Mouse (Mus musculus): ENCODE results near the gene 2300009A05Rik. TPM values are rescaled to one million over a fixed set of nuclear protein-coding genes. Genes with fewer than 3 reads are reported as not detected.

2300009A05Rik gene
- total RNA-seq (2014; rRNA removed) (44.4 and 52.2 TPM in 2 replicates), polyA plus RNA-seq (2015; fragmentation: Nextera tagmentation; extraction: Ambion mirVana) (89.7 and 94.7 TPM in 2 replicates)

GRCm38 (mm10) chr9:63398611-63399462 is at the start of gene 2300009A05Rik:
Gene 2300009A05Rik (minus strand): TSS chr9:63399246.
- peak within 1 kb of the TSS; percentile 85 for H3K27ac ChIP-seq
- TF ChIP-seq CTCF (IDR thresholded peaks at IDR 0.05; ENCODE audit: low read depth), result no peak
- H3K27me3 ChIP-seq (ENCODE audit: insufficient read depth, low read length), result no peaks in the 10 kb centered on the region
- under 1% methylated on average over 73 of the region's 74 CpGs for WGBS
- peak within 1 kb of the TSS; percentile 66 for H3K4me3 ChIP-seq (ENCODE audit: low read length)
- ATAC-seq (peak; percentile 97), DNase-seq (ENCODE audit: low spot score) (peak; percentile 94)
- no peaks in the 10 kb centered on the region for H3K9me3 ChIP-seq (ENCODE audit: low read length)
- peaks cover 3% of the 10 kb centered on the region; the same call in 1 of the 2 replicates for H3K4me1 ChIP-seq (ENCODE audit: insufficient read depth, low read length)
- H3K9ac ChIP-seq (replicated peaks; ENCODE audit: low read length), result peak within 1 kb of the TSS; percentile 79
- H3K4me2 ChIP-seq (ENCODE audit: low read depth, low read length), result peak within 1 kb of the TSS; percentile 85
- no peaks in the 10 kb centered on the region for H3K36me3 ChIP-seq (ENCODE audit: insufficient read depth, low read length)

- Histone ChIP-seq H3K4me1 (ENCODE audit: insufficient read depth, low read length) (no peaks in the 10 kb centered on the region), H3K9me3 (ENCODE audit: low read length) (no peaks in the 10 kb centered on the region), H3K27ac (no peak overlapping the region), H3K36me3 (ENCODE audit: insufficient read depth, low read length) (no peaks in the 10 kb centered on the region), H3K4me2 (ENCODE audit: low read depth, low read length) (no peak overlapping the region), H3K4me3 (ENCODE audit: low read length) (no peak overlapping the region), H3K9ac (replicated peaks; ENCODE audit: low read length) (no peak overlapping the region), H3K27me3 (ENCODE audit: insufficient read depth, low read length) (no peaks in the 10 kb centered on the region)
- no peak for TF ChIP-seq CTCF (IDR thresholded peaks at IDR 0.05; ENCODE audit: low read depth)
- ATAC-seq, result no peak
- 86% methylated on average over 6 of the region's 6 CpGs for WGBS
- no peak for DNase-seq (ENCODE audit: low spot score)
Measured at GRCm38 (mm10) chr9:63443695-63444094, 44.6 kb upstream of the 2300009A05Rik start.

GRCm38 (mm10) chr9:63430652-63431051 is 31.6 kb upstream of the 2300009A05Rik start:
- DNase-seq (ENCODE audit: low spot score), result no peak
- no peak for ATAC-seq
- Histone ChIP-seq H3K27ac (no peak overlapping the region), H3K27me3 (ENCODE audit: insufficient read depth, low read length) (no peaks in the 10 kb centered on the region), H3K36me3 (ENCODE audit: insufficient read depth, low read length) (no peaks in the 10 kb centered on the region), H3K4me2 (ENCODE audit: low read depth, low read length) (no peak overlapping the region), H3K4me3 (ENCODE audit: low read length) (no peak overlapping the region), H3K9me3 (ENCODE audit: low read length) (no peaks in the 10 kb centered on the region), H3K9ac (replicated peaks; ENCODE audit: low read length) (no peak overlapping the region), H3K4me1 (ENCODE audit: insufficient read depth, low read length) (no peaks in the 10 kb centered on the region)
- TF ChIP-seq CTCF (IDR thresholded peaks at IDR 0.05; ENCODE audit: low read depth), result no peak
- 72% methylated on average over 1 of the region's 1 CpGs for WGBS

GRCm38 (mm10) chr9:63421096-63421736 is 22.2 kb upstream of the 2300009A05Rik start:
- Histone ChIP-seq H3K4me1 (ENCODE audit: insufficient read depth, low read length) (no peaks in the 10 kb centered on the region), H3K36me3 (ENCODE audit: insufficient read depth, low read length) (no peaks in the 10 kb centered on the region), H3K27me3 (ENCODE audit: insufficient read depth, low read length) (no peaks in the 10 kb centered on the region), H3K4me3 (ENCODE audit: low read length) (no peak overlapping the region), H3K27ac (no peak overlapping the region), H3K9me3 (ENCODE audit: low read length) (no peaks in the 10 kb centered on the region), H3K9ac (replicated peaks; ENCODE audit: low read length) (no peak overlapping the region), H3K4me2 (ENCODE audit: low read depth, low read length) (no peak overlapping the region)
- DNase-seq (ENCODE audit: low spot score) (peak; percentile 62), ATAC-seq (no peak)
- WGBS, result 67% methylated on average over 9 of the region's 9 CpGs
- TF ChIP-seq CTCF (IDR thresholded peaks at IDR 0.05; ENCODE audit: low read depth), result peak; percentile 57

GRCm38 (mm10) chr9:63420396-63420795 is 21.4 kb upstream of the 2300009A05Rik start:
- TF ChIP-seq CTCF (IDR thresholded peaks at IDR 0.05; ENCODE audit: low read depth), result no peak
- H3K27me3 ChIP-seq (ENCODE audit: insufficient read depth, low read length), result no peaks in the 10 kb centered on the region
- no peaks in the 10 kb centered on the region for H3K36me3 ChIP-seq (ENCODE audit: insufficient read depth, low read length)
- DNase-seq (ENCODE audit: low spot score) (peak; percentile 54), ATAC-seq (peak; percentile 58; the same call in 1 of the 2 replicates)
- no peaks in the 10 kb centered on the region for H3K4me1 ChIP-seq (ENCODE audit: insufficient read depth, low read length)
- no peak overlapping the region for H3K27ac ChIP-seq
- H3K4me3 ChIP-seq (ENCODE audit: low read length), result no peak overlapping the region
- H3K9ac ChIP-seq (replicated peaks; ENCODE audit: low read length), result no peak overlapping the region
- H3K9me3 ChIP-seq (ENCODE audit: low read length), result no peaks in the 10 kb centered on the region
- no peak overlapping the region for H3K4me2 ChIP-seq (ENCODE audit: low read depth, low read length)
- 14% methylated on average over 6 of the region's 6 CpGs for WGBS

GRCm38 (mm10) chr9:63400176-63400575 is 1.1 kb upstream of the 2300009A05Rik start:
- Histone ChIP-seq H3K36me3 (ENCODE audit: insufficient read depth, low read length) (no peaks in the 10 kb centered on the region), H3K4me3 (ENCODE audit: low read length) (no peak overlapping the region), H3K27me3 (ENCODE audit: insufficient read depth, low read length) (no peaks in the 10 kb centered on the region), H3K9ac (replicated peaks; ENCODE audit: low read length) (no peak overlapping the region), H3K9me3 (ENCODE audit: low read length) (no peaks in the 10 kb centered on the region), H3K4me2 (ENCODE audit: low read depth, low read length) (no peak overlapping the region), H3K4me1 (ENCODE audit: insufficient read depth, low read length) (peaks cover 3% of the 10 kb centered on the region; the same call in 1 of the 2 replicates), H3K27ac (no peak overlapping the region)
- no peak for TF ChIP-seq CTCF (IDR thresholded peaks at IDR 0.05; ENCODE audit: low read depth)
- WGBS, result 89% methylated on average over 1 of the region's 1 CpGs
- ATAC-seq (no peak), DNase-seq (ENCODE audit: low spot score) (no peak)

Measured in hindbrain, postnatal 0 days (tissue).